Mouse (Mus musculus) ES-Bruce4 (cell line): ENCODE measurements around the gene Nfs1.

Experiments
- CTCF ChIP-seq: IDR thresholded peaks from one replicate; pipeline ENCODE4 v1.8.1; 2011; ENCODE audit warnings: low read depth, low read length
- EP300 ChIP-seq: IDR thresholded peaks from 2 replicates; pipeline ENCODE4 v1.6.1; 2011; ENCODE audit warnings: low read depth, low read length; ENCODE audit not compliant: insufficient read depth
- POLR2A ChIP-seq: IDR thresholded peaks from one replicate; pipeline ENCODE4 v1.8.1; 2011; ENCODE audit warnings: low read length; ENCODE audit not compliant: insufficient read depth

DNA sequence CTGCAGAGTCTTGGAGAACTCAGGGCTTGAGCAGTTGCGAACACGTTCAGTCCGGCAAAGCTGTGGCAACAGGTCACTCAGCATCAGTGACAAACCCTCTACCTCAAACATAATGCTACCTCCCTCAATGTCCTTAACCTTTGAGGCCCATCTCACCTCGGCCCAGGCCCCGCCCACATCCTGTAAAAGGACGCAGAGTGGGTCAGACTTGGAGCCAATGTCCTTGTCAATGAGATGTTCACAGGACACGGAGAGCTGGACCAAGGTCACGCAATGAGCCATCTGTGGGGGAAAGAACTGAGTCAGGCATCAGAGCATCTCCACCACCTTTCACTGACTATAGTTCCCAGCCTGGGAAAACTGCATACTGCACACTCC lies 64.8 kb downstream of the Nfs1 start:
- TF ChIP-seq CTCF (no peak), POLR2A (no peak), EP300 (no peak)
